Mouse (Mus musculus): ENCODE measurements at regions not wholly inside any gene's neighbourhood (a gene's known extent, or its start where the extent isn't known, plus 50 kb on each side); places are given as distances from the start of the nearest gene placed in this dataset.

- H3K27ac ChIP-seq (replicated peaks), result no peak overlapping the region
- no peak overlapping the region for H3K9ac ChIP-seq
- no peaks in the 10 kb centered on the region for H3K36me3 ChIP-seq
- 74% methylated on average over 7 of the region's 7 CpGs for WGBS
- no peak overlapping the region for H3K4me3 ChIP-seq
- H3K4me2 ChIP-seq, result no peak overlapping the region
- H3K27me3 ChIP-seq, result no peaks in the 10 kb centered on the region
- ATAC-seq (ENCODE audit: low FRiP score, low read depth), result no peak
- no peaks in the 10 kb centered on the region for H3K9me3 ChIP-seq
- H3K4me1 ChIP-seq (replicated peaks), result peaks cover 23% of the 10 kb centered on the region
Measured at GRCm38 (mm10) chr14:72292656-72293299, 198.9 kb downstream of the Gm9195 start.

GRCm38 (mm10) chr14:72277309-72277708 lies 214.3 kb downstream of the Gm9195 start:
- Histone ChIP-seq H3K36me3 (no peaks in the 10 kb centered on the region), H3K4me2 (no peak overlapping the region), H3K9ac (no peak overlapping the region), H3K4me1 (replicated peaks) (no peaks in the 10 kb centered on the region), H3K4me3 (no peak overlapping the region), H3K27me3 (no peaks in the 10 kb centered on the region), H3K27ac (replicated peaks) (no peak overlapping the region), H3K9me3 (no peaks in the 10 kb centered on the region)
- 88% methylated on average over 4 of the region's 4 CpGs for WGBS
- ATAC-seq (ENCODE audit: low FRiP score, low read depth), result no peak

- Histone ChIP-seq H3K4me1 (replicated peaks) (no peaks in the 10 kb centered on the region), H3K36me3 (no peaks in the 10 kb centered on the region), H3K9ac (no peak overlapping the region), H3K4me3 (no peak overlapping the region), H3K27me3 (no peaks in the 10 kb centered on the region), H3K9me3 (no peaks in the 10 kb centered on the region), H3K4me2 (no peak overlapping the region), H3K27ac (replicated peaks) (no peak overlapping the region)
- WGBS, result 25% methylated on average over 2 of the region's 2 CpGs
- ATAC-seq (ENCODE audit: low FRiP score, low read depth), result no peak
Measured at GRCm38 (mm10) chr14:72259255-72259654, 232.4 kb downstream of the Gm9195 start.

DNA sequence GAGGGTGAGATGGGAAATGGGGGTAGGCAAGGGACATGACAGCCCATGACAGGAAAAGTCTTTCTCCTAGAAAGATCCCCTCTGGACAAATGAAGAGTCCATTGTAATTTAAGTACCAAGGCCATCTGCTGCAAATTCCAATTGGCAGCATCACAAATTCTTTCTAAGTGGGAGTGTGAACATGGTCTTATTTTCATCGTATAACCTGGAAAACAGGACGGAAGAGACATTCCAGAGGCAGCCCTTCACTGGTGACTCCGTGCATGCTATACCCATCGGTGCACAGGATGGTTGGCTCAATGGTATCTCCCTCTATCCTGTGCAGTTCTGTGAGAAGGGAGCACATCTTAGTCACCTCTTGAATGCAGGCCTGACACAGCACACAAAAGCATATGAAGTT lies 249.8 kb downstream of the Gm9195 start:
- H3K9ac ChIP-seq, result no peak overlapping the region
- no peaks in the 10 kb centered on the region for H3K27me3 ChIP-seq
- H3K4me1 ChIP-seq (replicated peaks), result peaks cover 6% of the 10 kb centered on the region; the same call in 1 of the 2 replicates
- no peaks in the 10 kb centered on the region for H3K9me3 ChIP-seq
- ATAC-seq (ENCODE audit: low FRiP score, low read depth), result no peak
- H3K4me3 ChIP-seq, result no peak overlapping the region
- 87% methylated on average over 4 of the region's 4 CpGs for WGBS
- no peaks in the 10 kb centered on the region for H3K36me3 ChIP-seq
- H3K27ac ChIP-seq (replicated peaks), result no peak overlapping the region
- no peak overlapping the region for H3K4me2 ChIP-seq

DNA sequence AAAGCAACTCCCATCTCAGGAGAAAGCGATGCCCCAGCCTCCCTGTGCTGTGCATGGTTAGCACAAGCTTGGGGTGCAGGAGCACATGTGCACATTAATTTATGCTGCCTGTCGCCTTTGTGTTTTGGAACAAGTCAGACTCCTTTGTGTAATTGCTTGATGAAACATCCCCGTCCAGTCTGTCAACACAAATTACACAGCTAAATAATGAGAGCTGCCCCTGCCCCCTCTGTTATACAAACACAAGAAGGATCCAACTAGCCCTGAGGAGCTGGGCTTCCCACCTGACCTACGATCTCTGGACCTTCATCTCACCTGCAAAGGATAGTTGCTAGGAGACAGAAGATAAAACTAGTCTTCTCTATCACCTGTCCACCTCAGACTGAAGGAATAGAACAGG lies 251.4 kb downstream of the Gm9195 start:
- Histone ChIP-seq H3K9me3 (no peaks in the 10 kb centered on the region), H3K9ac (no peak overlapping the region), H3K27me3 (no peaks in the 10 kb centered on the region), H3K27ac (replicated peaks) (no peak overlapping the region), H3K4me3 (no peak overlapping the region), H3K36me3 (no peaks in the 10 kb centered on the region), H3K4me2 (no peak overlapping the region), H3K4me1 (replicated peaks) (peaks cover 6% of the 10 kb centered on the region; the same call in 1 of the 2 replicates)
- 38% methylated on average over 4 of the region's 4 CpGs for WGBS
- ATAC-seq (ENCODE audit: low FRiP score, low read depth), result no peak

GRCm38 (mm10) chr14:72238344-72238743 lies 253.3 kb downstream of the Gm9195 start:
- no peaks in the 10 kb centered on the region for H3K27me3 ChIP-seq
- H3K27ac ChIP-seq (replicated peaks), result no peak overlapping the region
- no peaks in the 10 kb centered on the region for H3K36me3 ChIP-seq
- H3K4me1 ChIP-seq (replicated peaks), result peaks cover 6% of the 10 kb centered on the region; the same call in 1 of the 2 replicates
- H3K9ac ChIP-seq, result no peak overlapping the region
- H3K9me3 ChIP-seq, result no peaks in the 10 kb centered on the region
- H3K4me3 ChIP-seq, result no peak overlapping the region
- WGBS, result 89% methylated on average over 4 of the region's 4 CpGs
- H3K4me2 ChIP-seq, result no peak overlapping the region
- no peak for ATAC-seq (ENCODE audit: low FRiP score, low read depth)

DNA sequence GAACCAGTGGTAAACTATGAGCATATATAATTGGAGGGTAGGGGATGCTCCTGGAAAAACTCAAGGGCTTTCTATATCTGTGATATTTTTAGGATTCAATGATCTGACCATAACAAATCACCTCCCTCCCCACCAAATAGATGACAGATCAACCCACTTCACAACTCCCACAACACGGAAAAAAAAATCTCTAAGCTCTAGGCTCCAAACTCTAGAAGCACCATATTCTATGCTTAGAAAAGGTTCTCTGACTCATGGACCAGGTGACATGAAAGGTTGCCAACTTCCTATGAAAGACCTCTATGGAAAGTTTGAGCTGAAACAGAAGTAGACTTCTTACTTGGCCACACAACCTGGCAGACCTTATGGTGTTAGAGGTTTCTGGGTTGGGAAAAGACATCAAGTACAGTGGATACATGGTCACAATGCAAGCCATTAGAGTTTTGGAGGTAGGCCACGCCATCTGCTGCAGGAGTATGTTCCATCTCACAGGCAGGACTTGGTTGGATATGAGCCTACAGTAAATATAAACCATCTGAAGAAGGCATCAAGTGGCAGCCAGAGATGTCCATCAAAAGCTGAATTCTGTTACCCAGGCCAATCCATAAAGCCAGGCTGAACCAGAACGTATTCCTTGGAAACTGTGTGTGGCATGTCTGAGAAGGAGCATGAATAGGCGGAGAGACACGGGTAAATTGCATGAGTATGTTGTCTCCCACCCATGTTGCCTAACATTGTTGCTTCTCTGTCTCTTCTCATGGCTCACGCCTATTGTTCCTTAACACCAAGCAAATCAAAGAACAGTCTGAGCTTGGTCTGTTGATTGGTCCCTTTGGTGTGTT lies 257.2 kb downstream of the Gm9195 start:
- Histone ChIP-seq H3K9ac (no peak overlapping the region), H3K4me1 (replicated peaks) (no peaks in the 10 kb centered on the region), H3K27ac (replicated peaks) (no peak overlapping the region), H3K4me2 (no peak overlapping the region), H3K27me3 (no peaks in the 10 kb centered on the region), H3K4me3 (no peak overlapping the region), H3K36me3 (no peaks in the 10 kb centered on the region), H3K9me3 (no peaks in the 10 kb centered on the region)
- WGBS, result 78% methylated on average over 6 of the region's 6 CpGs
- no peak for ATAC-seq (ENCODE audit: low FRiP score, low read depth)

- H3K4me1 ChIP-seq (replicated peaks), result peaks cover 3% of the 10 kb centered on the region; the same call in 1 of the 2 replicates
- 68% methylated on average over 5 of the region's 5 CpGs for WGBS
- H3K9ac ChIP-seq, result no peak overlapping the region
- no peak overlapping the region for H3K4me3 ChIP-seq
- H3K36me3 ChIP-seq, result no peaks in the 10 kb centered on the region
- H3K27ac ChIP-seq (replicated peaks), result no peak overlapping the region
- no peaks in the 10 kb centered on the region for H3K9me3 ChIP-seq
- H3K27me3 ChIP-seq, result no peaks in the 10 kb centered on the region
- ATAC-seq (ENCODE audit: low FRiP score, low read depth), result no peak
- H3K4me2 ChIP-seq, result no peak overlapping the region
Measured at GRCm38 (mm10) chr14:72227853-72228252, 263.8 kb downstream of the Gm9195 start.

- Histone ChIP-seq H3K4me3 (no peak overlapping the region), H3K27me3 (no peaks in the 10 kb centered on the region), H3K36me3 (no peaks in the 10 kb centered on the region), H3K4me2 (no peak overlapping the region), H3K9me3 (no peaks in the 10 kb centered on the region), H3K4me1 (replicated peaks) (peaks cover 3% of the 10 kb centered on the region; the same call in 1 of the 2 replicates), H3K9ac (no peak overlapping the region), H3K27ac (replicated peaks) (no peak overlapping the region)
- no peak for ATAC-seq (ENCODE audit: low FRiP score, low read depth)
- 50% methylated on average over 1 of the region's 1 CpGs for WGBS
Measured at GRCm38 (mm10) chr14:72227441-72227840, 264.2 kb downstream of the Gm9195 start.

- peaks cover 3% of the 10 kb centered on the region; the same call in 1 of the 2 replicates for H3K4me1 ChIP-seq (replicated peaks)
- no peak overlapping the region for H3K27ac ChIP-seq (replicated peaks)
- H3K9me3 ChIP-seq, result no peaks in the 10 kb centered on the region
- no peak for ATAC-seq (ENCODE audit: low FRiP score, low read depth)
- 73% methylated on average over 1 of the region's 1 CpGs for WGBS
- H3K36me3 ChIP-seq, result no peaks in the 10 kb centered on the region
- no peak overlapping the region for H3K4me3 ChIP-seq
- no peak overlapping the region for H3K4me2 ChIP-seq
- no peaks in the 10 kb centered on the region for H3K27me3 ChIP-seq
- H3K9ac ChIP-seq, result no peak overlapping the region
Measured at GRCm38 (mm10) chr14:72226946-72227345, 264.7 kb downstream of the Gm9195 start.

DNA sequence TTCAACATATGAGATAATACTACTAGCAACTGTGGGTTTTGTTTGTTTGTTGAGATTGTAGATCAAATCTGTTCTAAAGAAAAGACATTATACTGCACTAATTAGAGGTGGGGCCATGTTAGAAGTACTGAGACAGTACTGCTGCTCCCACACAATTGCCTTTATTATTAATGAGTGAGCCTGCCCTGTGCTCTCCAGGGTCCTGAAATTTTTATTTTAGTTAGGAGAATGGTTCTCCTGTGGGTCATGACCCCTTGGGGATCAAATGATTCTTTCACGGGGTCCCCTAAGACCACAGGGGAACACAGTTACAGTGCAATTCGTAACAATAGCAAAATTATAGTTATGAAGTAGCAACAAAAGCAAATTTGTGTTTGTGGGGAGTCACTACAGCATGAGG lies 268.8 kb downstream of the Gm9195 start:
- Histone ChIP-seq H3K9ac (no peak overlapping the region), H3K27ac (replicated peaks) (no peak overlapping the region), H3K4me3 (no peak overlapping the region), H3K27me3 (no peaks in the 10 kb centered on the region), H3K4me1 (replicated peaks) (peaks cover 3% of the 10 kb centered on the region; the same call in 1 of the 2 replicates), H3K36me3 (no peaks in the 10 kb centered on the region), H3K4me2 (no peak overlapping the region), H3K9me3 (no peaks in the 10 kb centered on the region)
- 51% methylated on average over 2 of the region's 2 CpGs for WGBS
- ATAC-seq (ENCODE audit: low FRiP score, low read depth), result no peak

GRCm38 (mm10) chr14:72219523-72219922 lies 272.1 kb downstream of the Gm9195 start:
- H3K27me3 ChIP-seq, result no peaks in the 10 kb centered on the region
- H3K4me2 ChIP-seq, result no peak overlapping the region
- no peak overlapping the region for H3K9ac ChIP-seq
- H3K36me3 ChIP-seq, result no peaks in the 10 kb centered on the region
- no peaks in the 10 kb centered on the region for H3K9me3 ChIP-seq
- H3K27ac ChIP-seq (replicated peaks), result no peak overlapping the region
- WGBS, result 89% methylated on average over 6 of the region's 6 CpGs
- no peaks in the 10 kb centered on the region for H3K4me1 ChIP-seq (replicated peaks)
- ATAC-seq (ENCODE audit: low FRiP score, low read depth), result no peak
- H3K4me3 ChIP-seq, result no peak overlapping the region
